In the genomic region with DNA sequence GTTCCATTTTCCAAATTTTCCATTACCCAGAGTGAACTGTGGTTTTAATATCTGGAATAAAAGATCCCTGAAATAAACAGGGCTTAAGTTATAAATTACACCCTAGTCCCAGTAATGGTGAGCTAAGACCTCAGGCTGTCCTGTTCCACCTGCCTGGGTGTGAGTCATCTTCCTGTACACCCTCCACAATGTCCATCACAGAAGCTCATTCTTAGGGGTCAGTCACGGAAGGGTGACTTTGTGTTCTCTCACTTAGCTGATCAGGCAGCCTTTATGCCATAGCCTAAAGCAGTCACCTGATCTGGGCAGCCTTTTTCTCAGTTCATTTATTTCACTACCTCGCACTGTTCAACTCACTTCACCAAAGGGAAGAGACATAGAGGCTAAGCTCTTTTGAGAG, we compare ENCODE assay signal across 37 mouse cellular contexts. TPM values are rescaled to one million over a fixed set of nuclear protein-coding genes. Genes with fewer than 3 reads are reported as not detected.
DNase-seq lines count a peak whose midpoint lies in the region; ATAC-seq and TF ChIP-seq lines count a peak whose summit lies in the region.
"Had no signal": no experiment of that assay in that cellular context is flagged by ENCODE, and none has a peak within 500 bp of the region (broad histone marks: within the 10 kb centered on the region; RNA-seq: fewer than 3 reads in every experiment).

No protein-coding gene starts in this region.

- DNase-seq in heart, adult 11 months: peak; percentile 79
- DNase-seq in heart, adult 9 months (ENCODE audit: low spot score in 2 of 2): no peak
- DNase-seq in kidney, postnatal 0 days (ENCODE audit: low spot score): peak; percentile 83
- DNase-seq in neural tube, embryonic 10.5 days (ENCODE audit: extremely low spot score, low spot score): no peak
- no peak for DNase-seq in adrenal gland, adult 8-10 months
- DNase-seq in thymus, postnatal 10 days (ENCODE audit: low spot score in 2 of 2): no peak
- DNase-seq: adrenal gland, adult 2 months; cerebellum, adult 2 months; cerebellum, postnatal 14 days; gastrocnemius, postnatal 25 days; heart, adult 18-20 months; heart, postnatal 4 days; layer of hippocampus, adult 9-11 months; liver; lung, embryonic 14.5 days; lung, postnatal 14 days; right cerebral cortex, postnatal 25 days; thymus, postnatal 25 days had no signal

- TF ChIP-seq POLR2A in embryonic fibroblast, embryonic 13.5 days (IDR thresholded peaks at IDR 0.05; ENCODE audit: low read depth, low read length): no peak
- TF ChIP-seq POLR2A in myocyte (IDR thresholded peaks at IDR 0.05; ENCODE audit: insufficient read length, low read depth): no peak

- peak overlapping the region; percentile 7; the same call in 1 of the 2 replicates for H3K27ac ChIP-seq in embryonic fibroblast, embryonic 13.5 days (ENCODE audit: insufficient read depth, low read length)
- H3K27ac ChIP-seq in kidney, postnatal 0 days: 0 out of 2 replicates have a peak overlapping the region, but pooled peaks have one; percentile 55
- H3K27ac ChIP-seq: hindbrain, embryonic 13.5 days; liver, embryonic 14.5 days; midbrain, embryonic 12.5 days; stomach, embryonic 15.5 days had no signal

- WGBS in kidney, postnatal 0 days: 33% methylated on average over 2 of the region's 2 CpGs

- no peak for TF ChIP-seq CTCF in embryonic fibroblast, embryonic 13.5 days (IDR thresholded peaks at IDR 0.05; ENCODE audit: borderline replicate concordance, insufficient read depth, low read length)
- TF ChIP-seq CTCF in kidney, postnatal 0 days (IDR thresholded peaks at IDR 0.05; ENCODE audit: low read depth): no peak

- H3K36me3 ChIP-seq in kidney, postnatal 0 days (ENCODE audit: insufficient read depth, low read length): no peaks in the 10 kb centered on the region
- H3K36me3 ChIP-seq in myocyte (ENCODE audit: control insufficient read depth, insufficient read depth): no peaks in the 10 kb centered on the region
- H3K36me3 ChIP-seq: heart, embryonic 12.5 days; hindbrain, embryonic 13.5 days; midbrain, embryonic 12.5 days; stomach, embryonic 15.5 days had no signal

- no peak overlapping the region for H3K4me2 ChIP-seq in kidney, postnatal 0 days (ENCODE audit: low read length)
- H3K4me2 ChIP-seq in myocyte (ENCODE audit: low read depth): no peak overlapping the region
- H3K4me2 ChIP-seq: heart, embryonic 12.5 days; hindbrain, embryonic 13.5 days; lung, embryonic 14.5 days; midbrain, embryonic 12.5 days; stomach, embryonic 15.5 days had no signal

- no peaks in the 10 kb centered on the region for H3K27me3 ChIP-seq in kidney, postnatal 0 days (ENCODE audit: insufficient read depth, low read length)
- no peaks in the 10 kb centered on the region for H3K27me3 ChIP-seq in myocyte (ENCODE audit: control insufficient read depth, insufficient read depth, insufficient read length)
- H3K27me3 ChIP-seq: heart, embryonic 12.5 days; hindbrain, embryonic 13.5 days; midbrain, embryonic 12.5 days; stomach, embryonic 15.5 days had no signal

- no peak overlapping the region for H3K9ac ChIP-seq in kidney, postnatal 0 days (ENCODE audit: low read depth, low read length)
- H3K9ac ChIP-seq: heart, embryonic 12.5 days; hindbrain, embryonic 13.5 days; liver, embryonic 14.5 days; lung, embryonic 14.5 days; midbrain, embryonic 12.5 days; stomach, embryonic 15.5 days had no signal

- ATAC-seq in kidney, postnatal 0 days (replicated peaks; ENCODE audit: low FRiP score, low read depth): peak; percentile 97
- ATAC-seq: activated CD4-positive, CD25-positive, alpha-beta regulatory T cell, adult 4 months; forebrain, embryonic 14.5 days; intestine, embryonic 16.5 days had no signal

- no peak overlapping the region for H3K4me3 ChIP-seq in embryonic fibroblast, embryonic 13.5 days (ENCODE audit: insufficient read depth, low read length)
- no peak overlapping the region for H3K4me3 ChIP-seq in kidney, postnatal 0 days (replicated peaks; ENCODE audit: low read depth, low read length)
- no peak overlapping the region for H3K4me3 ChIP-seq in myocyte
- H3K4me3 ChIP-seq: heart, embryonic 12.5 days; hindbrain, embryonic 13.5 days; midbrain, embryonic 12.5 days; stomach, embryonic 15.5 days had no signal

- no peaks in the 10 kb centered on the region for H3K9me3 ChIP-seq in kidney, postnatal 0 days (replicated peaks; ENCODE audit: low read length)
- H3K9me3 ChIP-seq: heart, embryonic 12.5 days; hindbrain, embryonic 13.5 days; midbrain, embryonic 12.5 days; stomach, embryonic 15.5 days had no signal

- H3ac ChIP-seq in myocyte (ENCODE audit: control insufficient read depth, insufficient read length): no peak overlapping the region

- H3K4me1 ChIP-seq in embryonic fibroblast, embryonic 13.5 days (ENCODE audit: control insufficient read depth, insufficient read depth, low read length): peaks cover 5% of the 10 kb centered on the region
- H3K4me1 ChIP-seq in kidney, postnatal 0 days (replicated peaks; ENCODE audit: insufficient read depth, low read length): no peaks in the 10 kb centered on the region
- H3K4me1 ChIP-seq: heart, embryonic 12.5 days; hindbrain, embryonic 13.5 days; midbrain, embryonic 12.5 days; stomach, embryonic 15.5 days had no signal

- H3K79me2 ChIP-seq in myocyte (ENCODE audit: control insufficient read depth, insufficient read depth): no peaks in the 10 kb centered on the region

TF ChIP-seq in myocyte, 11 proteins besides CTCF, POLR2A, EP300 and RAD21:
- TF ChIP-seq POLR2AphosphoS2 (IDR thresholded peaks at IDR 0.05; ENCODE audit: insufficient read length, low read depth) (no peak), MYOD1 (IDR thresholded peaks at IDR 0.05; ENCODE audit: control insufficient read depth in 1 of 3, insufficient read length in 2 of 3, low read depth in 2 of 3) (peak in 2 of 3 experiments; percentile 34 to 74)

RNA-seq across cellular contexts. Expression of a gene that starts 16.8 kb away (rescaled TPM):
- 4.8 and 6.7 TPM in 2 replicates for polyA plus RNA-seq in embryonic fibroblast, embryonic 13.5 days (2011; ENCODE audit: insufficient read length, low read depth, missing spikeins)
- 131 and 134 TPM in 2 replicates for polyA plus RNA-seq in kidney, postnatal 0 days (2015; fragmentation: Nextera tagmentation; extraction: Ambion mirVana)
- 3.2 TPM for polyA plus RNA-seq in myocyte (2012; fragmentation: generic; extraction: Trizol)
- total RNA-seq in adrenal gland, adult 8-10 months (2022): 10 to 100 TPM; 15.1 to 25.6 (median 20.1) TPM
- polyA plus RNA-seq: activated CD4-positive, CD25-positive, alpha-beta regulatory T cell, adult 4 months; neural tube, embryonic 14.5 days had no signal

RNA-seq across cellular contexts. Expression of a gene that starts 17.0 kb away (rescaled TPM):
- not detected in 2 replicates for polyA plus RNA-seq in embryonic fibroblast, embryonic 13.5 days (2011; ENCODE audit: insufficient read length, low read depth, missing spikeins)
- polyA plus RNA-seq in kidney, postnatal 0 days (2015; fragmentation: Nextera tagmentation; extraction: Ambion mirVana): 0.30 TPM in 1 of 2 replicates, not detected in the other
- polyA plus RNA-seq in myocyte (2012; fragmentation: generic; extraction: Trizol): 0.12 TPM
- total RNA-seq in adrenal gland, adult 8-10 months (2022): not detected
- total RNA-seq: adrenal gland, adult 2 months; adrenal gland, postnatal 4 days; gastrocnemius, adult 18-20 months; gastrocnemius, postnatal 25 days; heart, adult 18-20 months; heart, postnatal 4 days; left cerebral cortex, postnatal 14 days; megakaryocyte progenitor cell, adult 5-6 weeks; midbrain, postnatal 0 days had no signal
- polyA plus RNA-seq: activated CD4-positive, CD25-positive, alpha-beta regulatory T cell, adult 4 months; adrenal gland, adult 2 months; cerebellum, adult 2 months; embryonic facial prominence, embryonic 11.5 days; forebrain, embryonic 14.5 days; heart, embryonic 12.5 days; heart, postnatal 0 days; hindbrain, embryonic 13.5 days; intestine, embryonic 16.5 days; limb, embryonic 11.5 days; liver, embryonic 14.5 days; lung, embryonic 14.5 days; midbrain, embryonic 12.5 days; midbrain, postnatal 0 days; neural tube, embryonic 14.5 days; stomach, embryonic 15.5 days had no signal

RNA-seq across cellular contexts. Expression of a gene that starts 42.6 kb away (rescaled TPM):
- polyA plus RNA-seq in embryonic fibroblast, embryonic 13.5 days (2011; ENCODE audit: insufficient read length, low read depth, missing spikeins): 19.2 and 20.4 TPM in 2 replicates
- 108 TPM in 2 replicates for polyA plus RNA-seq in kidney, postnatal 0 days (2015; fragmentation: Nextera tagmentation; extraction: Ambion mirVana)
- 17.7 TPM for polyA plus RNA-seq in myocyte (2012; fragmentation: generic; extraction: Trizol)
- 10 to 100 TPM; 10.7 to 13.7 (median 11.2) TPM for total RNA-seq in adrenal gland, adult 8-10 months (2022)

Comparison
In these comparisons a context has a peak if more than half of its experiments do, and no peak if none do; other contexts are left out.
1. DNase-seq: peak in heart, adult 11 months (single experiment) and kidney, postnatal 0 days (single experiment); none in heart, adult 9 months (0 of 2), neural tube, embryonic 10.5 days (single experiment), adrenal gland, adult 8-10 months (single experiment) and thymus, postnatal 10 days (0 of 2).
2. RNA of a gene that starts 16.8 kb away (polyA plus RNA-seq): 131 to 134 TPM in kidney, postnatal 0 days; 4.8 to 6.7 TPM in embryonic fibroblast, embryonic 13.5 days and 3.2 TPM in myocyte (single experiment); every median in the first group is over 10 times any median in the second.